Mouse (Mus musculus) liver, embryonic 16.5 days (tissue): ENCODE measurements around the gene Foxi1. TPM values are rescaled to one million over a fixed set of nuclear protein-coding genes. Genes with fewer than 3 reads are reported as not detected.
"Not testable (repeated sequence)": the region's sequence is repeated elsewhere in the genome, so short reads cannot be mapped to it uniquely, and the experiment has no call there.

Experiments
- ATAC-seq: fragments of 200-750 bp; cut with Nextera tagmentation; 2 replicates; pipeline ENCODE4 v1.8.0; 2017; ENCODE audit warnings: low read depth, mild to moderate bottlenecking, moderate number of reproducible peaks, moderate library complexity
- H3K27ac ChIP-seq: fragments of 300-500 bp; sonication (generic); 2 replicates; pipeline ENCODE4 v1.5.1; 2014; ENCODE audit warnings: mild to moderate bottlenecking, low read length
- H3K27me3 ChIP-seq: fragments of 300-500 bp; sonication (generic); 2 replicates; pipeline ENCODE4 v1.6.1; 2014; ENCODE audit warnings: low read depth, low read length, mixed read lengths; ENCODE audit not compliant: control insufficient read depth, insufficient read depth
- H3K36me3 ChIP-seq: fragments of 300-500 bp; sonication (generic); 2 replicates; pipeline ENCODE4 v1.6.1; 2014; ENCODE audit warnings: mild to moderate bottlenecking; ENCODE audit not compliant: control insufficient read depth, insufficient read depth
- H3K4me1 ChIP-seq: fragments of 300-500 bp; sonication (generic); 2 replicates; pipeline ENCODE4 v1.6.1; 2014; ENCODE audit warnings: low read depth, low read length, mixed read lengths; ENCODE audit not compliant: control insufficient read depth
- H3K4me2 ChIP-seq: fragments of 300-500 bp; sonication (generic); 2 replicates; pipeline ENCODE4 v1.6.1; 2014; ENCODE audit warnings: low read depth, low read length, mixed read lengths
- H3K4me3 ChIP-seq: fragments of 300-500 bp; sonication (generic); 2 replicates; pipeline ENCODE4 v1.5.1; 2014; ENCODE audit warnings: low read depth, mild to moderate bottlenecking, low read length
- H3K9ac ChIP-seq: fragments of 300-500 bp; sonication (generic); 2 replicates; pipeline ENCODE4 v1.6.1; 2014; ENCODE audit warnings: low read depth, low read length
- H3K9me3 ChIP-seq: fragments of 300-500 bp; sonication (generic); replicated peaks from 2 replicates; pipeline ENCODE4 v1.6.1; 2016; ENCODE audit warnings: low read length; ENCODE audit not compliant: control insufficient read depth
- WGBS: fragments of 180-500 bp; shearing (Covaris S2); extraction: QIAGEN DNeasy Blood & Tissue Kit; methylation state at CpG from one replicate; pipeline ENCODE4 v1.1.7; 2014; ENCODE audit not compliant: insufficient replicate concordance; 5-methylcytosine and 5-hydroxymethylcytosine counted together
- polyA plus RNA-seq: library from polyadenylated mRNA; unstranded; fragments of >200 nt; fragmentation: Nextera tagmentation; extraction: Ambion mirVana; gene quantifications from 2 replicates; pipeline ENCODE4 v1.2.1, GENCODE M21; 2015

The Foxi1 gene
- not detected in 2 replicates for polyA plus RNA-seq

DNA sequence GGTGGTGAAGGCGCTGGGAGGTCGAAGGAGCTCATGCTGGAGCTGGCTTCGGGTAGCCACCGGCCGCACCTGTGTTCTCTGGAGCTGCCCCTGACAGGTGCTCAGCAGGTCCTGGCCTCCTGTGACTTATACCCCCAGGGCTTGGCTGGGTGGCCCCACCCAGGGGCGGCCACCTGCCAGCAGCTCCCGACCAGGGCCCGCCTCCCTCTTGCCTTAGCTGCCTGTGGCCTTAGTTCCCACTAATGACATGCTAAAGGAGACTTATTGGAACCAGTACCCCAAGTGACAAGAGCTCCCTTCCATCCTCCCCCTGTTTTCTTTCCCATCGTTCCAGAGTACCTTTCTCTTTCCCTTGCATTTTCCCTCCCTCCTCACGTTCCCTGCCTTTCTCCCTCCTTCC lies at the start of gene Foxi1:
Foxi1 (minus strand) TSS at position 101 of the 400 bp plus-strand sequence.
- no peak for ATAC-seq
- Histone ChIP-seq H3K27ac (no peak within 1 kb of the TSS), H3K9ac (no peak within 1 kb of the TSS), H3K36me3 (no peaks in the 10 kb centered on the region), H3K4me2 (no peak within 1 kb of the TSS), H3K4me1 (no peaks in the 10 kb centered on the region), H3K4me3 (no peak within 1 kb of the TSS), H3K9me3 (no peaks in the 10 kb centered on the region), H3K27me3 (no peaks in the 10 kb centered on the region)
- 63% methylated on average over 10 of the region's 10 CpGs for WGBS

DNA sequence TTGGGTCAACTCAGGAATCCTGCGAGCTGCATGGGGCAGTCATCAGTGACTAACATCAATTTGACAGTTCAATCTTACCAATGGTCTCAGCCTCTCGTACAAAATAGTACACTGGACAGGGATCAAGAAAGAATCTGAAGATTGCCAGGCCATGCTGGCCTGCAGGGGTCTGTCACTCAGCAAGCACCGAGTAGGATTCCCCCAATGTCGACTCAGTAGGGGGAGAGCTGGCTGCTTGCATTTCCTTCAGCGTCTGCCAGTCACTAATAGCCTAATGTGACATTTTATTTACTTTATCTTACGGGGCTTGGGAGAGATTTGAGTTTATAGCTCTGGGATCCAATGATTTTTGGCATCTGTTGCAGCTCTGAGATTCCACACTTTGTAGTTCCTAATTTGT lies 35.1 kb upstream of the Foxi1 start:
- H3K9ac ChIP-seq, result no peak overlapping the region
- no peak overlapping the region for H3K4me2 ChIP-seq
- H3K4me1 ChIP-seq, result no peaks in the 10 kb centered on the region
- no peaks in the 10 kb centered on the region for H3K36me3 ChIP-seq
- no peaks in the 10 kb centered on the region for H3K27me3 ChIP-seq
- H3K27ac ChIP-seq, result no peak overlapping the region
- WGBS, result 49% methylated on average over 6 of the region's 6 CpGs
- ATAC-seq, result no peak
- no peak overlapping the region for H3K4me3 ChIP-seq
- no peaks in the 10 kb centered on the region for H3K9me3 ChIP-seq

DNA sequence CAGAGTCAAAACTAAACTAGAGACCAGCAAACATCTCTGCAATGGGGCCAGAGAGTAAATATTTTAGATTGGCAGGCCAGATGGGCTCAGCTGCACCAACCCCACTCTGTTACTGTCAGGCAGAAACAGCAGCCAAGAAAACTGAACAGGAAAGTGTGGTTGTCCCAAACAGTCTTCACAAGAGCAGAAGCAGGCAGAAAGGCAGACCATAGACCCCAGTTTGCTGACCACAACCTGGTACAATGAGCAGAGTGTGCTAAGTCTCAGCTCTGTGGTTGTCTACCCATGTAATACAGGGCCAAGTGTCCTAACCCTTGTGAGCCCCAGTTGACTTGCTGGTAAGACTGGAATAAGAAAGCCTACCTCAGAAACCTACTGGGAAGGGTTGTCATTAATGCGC lies 32.4 kb upstream of the Foxi1 start:
- H3K27me3 ChIP-seq, result no peaks in the 10 kb centered on the region
- H3K4me3 ChIP-seq, result no peak overlapping the region
- no peak overlapping the region for H3K4me2 ChIP-seq
- no peaks in the 10 kb centered on the region for H3K36me3 ChIP-seq
- no peak for ATAC-seq
- H3K4me1 ChIP-seq, result no peaks in the 10 kb centered on the region
- H3K9ac ChIP-seq, result no peak overlapping the region
- no peaks in the 10 kb centered on the region for H3K9me3 ChIP-seq
- WGBS, result 79% methylated on average over 1 of the region's 1 CpGs
- H3K27ac ChIP-seq, result no peak overlapping the region

- Histone ChIP-seq H3K4me3 (no peak overlapping the region), H3K9ac (no peak overlapping the region), H3K4me2 (no peak overlapping the region), H3K36me3 (no peaks in the 10 kb centered on the region), H3K27me3 (no peaks in the 10 kb centered on the region), H3K27ac (no peak overlapping the region), H3K9me3 (no peaks in the 10 kb centered on the region), H3K4me1 (no peaks in the 10 kb centered on the region)
- whole genome bisulfite sequencing, result 64% methylated on average over 2 of the region's 2 CpGs
- no peak for ATAC-seq
These were observed 31.8 kb upstream of the Foxi1 start for GRCm38 (mm10) chr11:34239691-34240090.

- H3K9me3 ChIP-seq, result no peaks in the 10 kb centered on the region
- H3K27me3 ChIP-seq, result no peaks in the 10 kb centered on the region
- H3K4me1 ChIP-seq, result no peaks in the 10 kb centered on the region
- WGBS, result 70% methylated on average over 6 of the region's 6 CpGs
- no peaks in the 10 kb centered on the region for H3K36me3 ChIP-seq
- no peak for ATAC-seq
- no peak overlapping the region for H3K4me2 ChIP-seq
- H3K4me3 ChIP-seq, result no peak overlapping the region
- H3K9ac ChIP-seq, result no peak overlapping the region
- H3K27ac ChIP-seq, result no peak overlapping the region
These were observed 29.0 kb upstream of the Foxi1 start for GRCm38 (mm10) chr11:34236885-34237284.

- Histone ChIP-seq H3K4me2 (no peak overlapping the region), H3K4me1 (no peaks in the 10 kb centered on the region), H3K4me3 (no peak overlapping the region), H3K9ac (no peak overlapping the region), H3K9me3 (no peaks in the 10 kb centered on the region), H3K27ac (no peak overlapping the region), H3K36me3 (no peaks in the 10 kb centered on the region), H3K27me3 (no peaks in the 10 kb centered on the region)
- ATAC-seq, result no peak
- 27% methylated on average over 5 of the region's 5 CpGs for WGBS
These were observed 28.3 kb upstream of the Foxi1 start for GRCm38 (mm10) chr11:34236091-34236759.

GRCm38 (mm10) chr11:34228758-34229364 lies 21.0 kb upstream of the Foxi1 start:
- no peaks in the 10 kb centered on the region for H3K4me1 ChIP-seq
- H3K4me3 ChIP-seq, result no peak overlapping the region
- no peak for ATAC-seq
- H3K4me2 ChIP-seq, result no peak overlapping the region
- WGBS, result 38% methylated on average over 6 of the region's 6 CpGs
- H3K27me3 ChIP-seq, result no peaks in the 10 kb centered on the region
- no peak overlapping the region for H3K27ac ChIP-seq
- no peaks in the 10 kb centered on the region for H3K36me3 ChIP-seq
- H3K9me3 ChIP-seq, result no peaks in the 10 kb centered on the region
- H3K9ac ChIP-seq, result no peak overlapping the region

DNA sequence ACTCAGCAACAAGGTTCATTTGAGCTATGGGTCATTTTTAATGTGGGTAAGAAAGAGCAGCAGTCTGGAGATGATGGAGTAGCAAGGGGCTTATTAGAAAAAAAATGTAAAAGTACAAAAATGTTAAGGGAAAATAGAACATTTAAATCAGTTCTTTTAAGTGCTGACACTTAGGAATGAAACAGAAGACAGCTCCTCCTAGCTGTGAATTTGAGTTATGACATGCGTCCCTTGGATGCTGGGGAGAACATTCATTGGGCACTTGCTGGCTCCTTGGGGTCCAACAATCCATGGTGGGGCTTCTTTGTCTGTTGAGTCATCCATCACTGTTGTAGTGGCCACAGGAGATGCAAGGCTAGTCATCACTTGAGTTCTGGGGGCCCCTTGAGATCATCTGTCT lies 19.3 kb upstream of the Foxi1 start:
- H3K36me3 ChIP-seq, result no peaks in the 10 kb centered on the region
- 54% methylated on average over 1 of the region's 1 CpGs for WGBS
- no peak overlapping the region for H3K9ac ChIP-seq
- no peak overlapping the region for H3K4me3 ChIP-seq
- no peak overlapping the region for H3K27ac ChIP-seq
- no peaks in the 10 kb centered on the region for H3K27me3 ChIP-seq
- H3K4me2 ChIP-seq, result no peak overlapping the region
- no peaks in the 10 kb centered on the region for H3K9me3 ChIP-seq
- no peaks in the 10 kb centered on the region for H3K4me1 ChIP-seq
- no peak for ATAC-seq

DNA sequence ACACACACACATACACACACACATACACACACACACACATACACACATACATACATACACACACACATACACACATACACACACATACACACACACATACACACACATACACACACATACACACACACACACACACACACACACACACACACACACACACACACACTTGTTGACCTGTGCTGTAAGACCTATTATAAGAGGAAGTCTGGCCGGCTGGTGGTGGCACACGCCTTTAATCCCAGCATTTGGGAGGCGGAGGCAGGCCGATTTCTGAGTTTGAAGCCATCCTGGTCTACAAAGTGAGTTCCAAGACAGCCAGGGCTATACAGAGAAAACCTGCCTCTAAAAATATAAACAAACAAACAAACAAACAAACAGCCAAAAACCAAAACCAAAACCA lies 12.7 kb upstream of the Foxi1 start:
- H3K4me3 ChIP-seq, H3K4me2 ChIP-seq, H3K9ac ChIP-seq, H3K27me3 ChIP-seq, H3K27ac ChIP-seq, H3K9me3 ChIP-seq, H3K4me1 ChIP-seq, H3K36me3 ChIP-seq, ATAC-seq: not testable (repeated sequence)
- WGBS, result 61% methylated on average over 4 of the region's 4 CpGs
